Mouse (Mus musculus) c-Kit-positive CD71-negative TER-119-negative erythroid progenitor cells, embryonic 14.5 days (primary cell): Measurements from ENCODE around the gene Hist1h2ah.
A peak's percentile ranks its signal among the peaks of the same experiment; 100 is the strongest.
"Not testable (repeated sequence)": the region's sequence is repeated elsewhere in the genome, so short reads cannot be mapped to it uniquely, and the experiment has no call there.

Experiments used
- DNase-seq: peaks from one replicate; pipeline ENCODE4 v3.0.0-alpha.2; 2013; ENCODE audit warnings: low read depth

The Hist1h2ah gene

DNA sequence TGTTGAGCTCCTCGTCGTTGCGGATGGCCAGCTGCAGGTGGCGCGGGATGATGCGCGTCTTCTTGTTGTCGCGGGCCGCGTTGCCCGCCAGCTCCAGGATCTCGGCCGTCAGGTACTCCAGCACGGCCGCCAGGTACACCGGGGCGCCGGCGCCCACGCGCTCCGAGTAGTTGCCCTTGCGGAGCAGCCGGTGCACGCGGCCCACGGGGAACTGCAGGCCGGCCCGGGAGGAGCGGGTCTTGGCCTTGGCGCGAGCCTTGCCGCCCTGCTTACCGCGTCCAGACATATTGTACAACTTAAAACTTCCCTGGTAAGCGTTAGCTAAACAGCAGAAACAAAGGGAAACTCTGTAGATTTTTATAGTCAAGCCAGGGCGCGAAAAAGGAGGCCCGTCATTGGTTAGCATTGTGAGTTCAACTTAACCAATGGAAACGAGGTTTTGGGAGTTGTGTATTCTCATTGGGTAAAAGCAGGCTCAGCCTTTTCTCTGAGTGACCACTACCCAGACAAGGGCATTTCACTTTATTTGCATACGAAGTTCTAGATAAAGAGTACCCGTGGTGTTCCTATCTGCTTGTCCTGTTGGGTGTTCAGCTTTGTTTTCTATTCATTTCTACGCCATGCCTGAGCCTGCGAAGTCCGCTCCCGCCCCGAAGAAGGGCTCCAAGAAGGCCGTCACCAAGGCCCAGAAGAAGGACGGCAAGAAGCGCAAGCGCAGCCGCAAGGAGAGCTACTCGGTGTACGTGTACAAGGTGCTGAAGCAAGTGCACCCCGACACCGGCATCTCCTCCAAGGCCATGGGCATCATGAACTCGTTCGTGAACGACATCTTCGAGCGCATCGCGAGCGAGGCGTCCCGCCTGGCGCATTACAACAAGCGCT is at the start of gene Hist1h2ah, which contains the start of gene Hist1h2bk:
Gene Hist1h2ah, minus strand, starts transcription at position 302 of the 882 bp plus-strand sequence.
Gene Hist1h2bk, plus strand, starts transcription at position 604 of the 882 bp plus-strand sequence.
- DNase-seq = peak; percentile 92

DNA sequence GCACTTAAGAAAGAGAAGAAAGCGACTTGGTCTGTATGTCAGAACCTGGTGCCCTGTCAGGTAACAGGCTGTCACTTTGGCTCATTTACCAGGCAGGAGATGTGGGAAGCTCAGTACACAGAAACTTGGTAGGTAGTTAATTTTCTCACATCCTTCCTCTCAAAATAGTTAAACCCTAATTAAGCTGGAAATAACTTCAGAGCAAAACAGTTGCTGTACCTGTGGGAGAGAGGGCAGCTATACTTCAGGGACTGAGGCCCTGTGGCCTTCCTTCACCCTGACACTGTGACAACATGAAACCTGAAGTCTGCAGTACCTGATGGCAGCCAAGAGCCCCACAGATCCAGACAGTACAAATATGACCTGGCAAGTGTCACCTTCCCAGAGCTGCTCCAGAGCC is 48.8 kb upstream of the Hist1h2ah start, which contains the start of gene Vmn1r188:
Gene Vmn1r188, plus strand, starts transcription at position 301 of the 400 bp plus-strand sequence.
- not testable (repeated sequence) for DNase-seq

DNA sequence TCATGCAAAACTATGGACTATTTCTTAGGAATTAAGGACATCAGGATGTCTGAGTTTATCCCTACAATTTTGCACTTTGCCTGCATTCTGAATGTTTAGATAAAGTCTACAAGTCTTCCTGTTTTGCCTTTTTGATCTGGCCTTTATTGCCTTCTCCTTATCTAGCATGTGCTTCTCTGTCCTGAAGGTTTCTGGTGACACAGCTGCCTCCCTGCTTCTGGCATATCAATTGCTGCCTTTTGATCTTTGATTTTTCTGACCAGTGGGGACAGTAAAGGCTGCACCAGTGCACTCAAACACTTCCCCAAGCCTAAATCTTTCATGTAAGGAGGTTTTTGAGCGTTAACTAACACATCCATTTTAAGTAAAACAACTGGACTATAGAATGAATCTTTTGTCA is 28.1 kb upstream of the Hist1h2ah start:
- no peak for DNase-seq

DNA sequence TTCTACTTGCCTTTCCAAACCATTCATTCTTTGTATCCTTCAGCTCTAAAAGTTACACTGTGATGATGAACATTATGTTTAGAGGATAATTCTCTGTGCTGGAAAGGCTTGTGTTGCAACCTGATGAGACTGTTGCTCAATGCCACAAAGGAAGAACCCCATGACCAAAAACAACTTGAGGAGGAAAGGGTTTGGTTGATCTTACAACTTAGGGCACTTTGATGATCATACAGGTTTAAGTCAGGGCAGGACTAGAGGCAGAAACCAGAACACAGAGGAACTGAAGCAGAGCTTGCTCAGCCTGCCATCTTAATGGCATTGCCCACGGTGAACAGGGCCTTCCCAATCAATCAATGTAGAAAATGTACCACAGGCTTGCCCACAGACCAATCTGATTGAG is 26.1 kb upstream of the Hist1h2ah start:
- DNase-seq = no peak

DNA sequence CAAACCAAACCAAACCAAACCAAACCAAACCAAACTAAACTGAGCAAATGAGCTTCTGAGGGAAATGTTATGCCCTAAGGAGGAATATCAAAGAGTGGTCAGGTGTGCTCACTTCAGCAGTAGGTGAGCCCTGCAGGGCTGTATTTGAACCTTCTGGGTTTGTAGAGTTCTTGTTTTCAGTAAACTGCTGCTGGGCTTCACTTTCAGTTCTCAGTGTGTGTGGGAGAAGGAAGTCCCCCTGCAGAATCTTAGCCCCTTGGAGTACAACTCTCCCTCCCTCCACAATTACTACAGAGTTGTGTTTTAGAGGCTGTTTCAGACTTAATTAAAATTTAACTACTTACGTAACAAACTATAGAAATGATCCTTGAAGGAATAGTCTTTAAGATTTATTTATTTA is 18.4 kb upstream of the Hist1h2ah start:
- no peak for DNase-seq

DNA sequence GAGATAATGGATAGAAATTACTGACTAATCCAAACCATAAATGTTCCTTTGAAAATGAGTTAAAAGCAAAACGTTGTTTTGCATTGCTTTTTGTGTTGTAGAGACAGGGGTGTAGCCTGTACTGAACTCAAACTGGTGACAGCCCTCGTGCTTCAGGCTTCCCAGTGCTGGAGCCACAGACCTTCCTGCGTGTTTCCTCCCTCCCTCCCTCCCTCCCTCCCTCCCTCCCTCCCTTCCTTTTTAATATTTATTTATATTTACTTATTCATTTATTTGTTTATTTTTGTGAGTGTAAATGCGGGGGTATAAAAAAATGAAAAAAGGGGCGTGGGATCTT is 16.1 kb upstream of the Hist1h2ah start:
- no peak for DNase-seq

DNA sequence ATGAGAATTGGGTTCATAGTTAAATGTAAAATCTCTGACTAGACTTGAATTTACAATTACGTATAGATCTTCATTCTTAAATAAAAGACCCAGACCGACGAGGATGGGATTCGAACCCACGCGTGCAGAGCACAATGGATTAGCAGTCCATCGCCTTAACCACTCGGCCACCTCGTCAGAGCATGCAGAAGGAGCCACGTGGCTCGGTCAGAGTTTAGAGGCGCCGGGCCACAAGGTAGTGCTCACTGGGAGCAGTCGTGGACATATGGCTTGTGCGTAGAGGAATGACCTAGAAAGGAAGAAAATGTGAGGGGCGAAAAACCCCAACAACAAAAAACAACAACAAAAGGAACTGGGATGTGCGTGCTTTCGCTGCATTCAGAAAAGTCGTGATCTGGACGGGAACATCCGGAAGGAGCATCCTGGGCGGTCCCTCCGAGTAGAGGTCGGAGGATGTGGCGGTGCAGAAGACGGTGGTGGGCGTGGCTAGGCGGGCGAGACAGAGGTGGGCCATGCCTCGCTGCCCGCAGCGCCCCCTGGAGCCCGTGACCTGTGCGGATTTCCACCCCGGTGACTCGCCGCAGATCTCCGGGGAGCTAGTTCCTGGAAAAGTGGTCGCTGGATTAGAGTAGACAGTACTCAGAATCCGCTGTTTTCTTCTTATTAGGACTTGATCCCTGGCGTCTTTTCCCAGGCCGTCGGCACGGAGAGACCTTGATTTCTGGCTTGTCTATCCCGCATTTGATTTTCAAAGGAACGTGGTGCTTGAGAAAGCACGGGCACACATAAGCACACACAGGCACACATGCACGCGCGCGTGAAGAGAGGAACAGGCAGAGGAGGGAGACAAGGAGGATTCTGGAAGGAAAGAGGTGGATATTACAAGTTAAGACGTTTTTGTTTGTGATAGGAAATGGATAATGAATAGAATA is 15.5 kb upstream of the Hist1h2ah start:
- peak; percentile 92 for DNase-seq

DNA sequence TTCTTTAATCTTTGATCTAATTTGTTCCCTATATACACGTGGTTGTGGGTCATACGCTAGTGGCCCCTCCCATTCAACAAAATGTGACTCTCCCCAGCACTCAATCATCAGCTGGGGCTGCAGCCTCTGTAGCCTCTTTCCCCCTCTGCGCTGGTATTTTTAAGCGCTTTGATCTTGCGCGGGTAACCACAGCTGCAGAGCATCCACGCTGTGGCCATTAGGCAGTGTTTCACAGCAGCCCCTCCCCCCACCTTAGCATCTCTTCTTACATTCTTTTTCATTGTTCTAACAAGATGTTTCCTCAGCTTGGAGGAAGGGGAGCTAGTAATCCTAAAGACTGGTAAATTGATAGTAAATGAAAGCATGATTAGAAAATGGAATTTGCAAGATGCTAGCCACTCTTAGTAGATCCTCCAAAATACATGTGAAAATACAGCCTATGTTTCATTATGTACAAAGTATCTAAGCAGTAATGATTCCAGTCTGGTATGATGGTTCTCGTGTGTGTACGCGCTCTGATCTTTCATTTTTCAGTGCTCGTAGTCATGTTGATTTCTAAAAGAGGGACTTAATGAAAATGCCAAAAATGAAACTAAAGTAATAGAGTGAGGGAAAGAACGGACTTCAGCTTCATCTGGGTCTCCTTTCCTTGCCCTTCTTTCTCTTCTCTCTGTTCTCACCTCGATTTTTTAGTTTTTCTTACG is 14.5 kb upstream of the Hist1h2ah start:
- no peak for DNase-seq

DNA sequence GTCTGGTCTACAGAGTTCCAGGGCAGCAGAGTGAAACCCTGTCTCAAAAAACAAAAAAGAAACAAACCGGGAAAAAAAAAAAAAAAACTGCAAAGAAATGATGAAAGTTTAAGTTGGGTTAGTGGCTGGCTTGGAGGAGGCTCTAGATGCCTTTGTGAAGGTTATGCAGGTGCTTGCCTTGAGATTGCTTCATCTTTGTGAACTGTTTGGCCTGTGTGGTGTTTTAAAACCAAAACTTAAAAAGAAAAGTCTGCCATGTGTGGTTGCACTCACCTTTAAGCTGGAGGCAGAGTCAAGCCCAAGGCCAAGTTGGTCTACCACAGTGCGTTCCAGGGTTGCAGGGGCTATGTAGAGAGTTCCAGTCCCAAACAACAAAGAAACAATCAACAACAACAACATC is 13.7 kb upstream of the Hist1h2ah start:
- no peak for DNase-seq

DNA sequence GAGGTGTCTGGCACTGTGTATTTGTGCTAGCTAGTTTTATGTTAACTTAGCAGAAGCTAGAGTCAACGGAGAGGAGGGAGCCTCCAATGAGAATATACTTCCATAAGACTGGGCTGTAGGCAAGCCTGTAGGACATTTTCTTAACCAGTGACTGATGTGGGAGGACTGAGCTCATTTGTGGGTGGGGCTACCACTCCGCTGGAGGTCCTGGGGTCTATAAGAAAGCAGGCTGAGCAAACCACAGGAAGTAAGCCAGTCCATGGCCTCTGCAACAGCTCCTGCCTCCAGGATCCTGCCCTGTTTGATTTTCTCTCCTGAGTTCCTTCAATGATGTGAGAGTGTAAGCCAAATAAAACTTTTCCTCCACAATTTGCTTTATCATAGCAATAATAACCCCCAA is 9.9 kb upstream of the Hist1h2ah start:
- no peak for DNase-seq

DNA sequence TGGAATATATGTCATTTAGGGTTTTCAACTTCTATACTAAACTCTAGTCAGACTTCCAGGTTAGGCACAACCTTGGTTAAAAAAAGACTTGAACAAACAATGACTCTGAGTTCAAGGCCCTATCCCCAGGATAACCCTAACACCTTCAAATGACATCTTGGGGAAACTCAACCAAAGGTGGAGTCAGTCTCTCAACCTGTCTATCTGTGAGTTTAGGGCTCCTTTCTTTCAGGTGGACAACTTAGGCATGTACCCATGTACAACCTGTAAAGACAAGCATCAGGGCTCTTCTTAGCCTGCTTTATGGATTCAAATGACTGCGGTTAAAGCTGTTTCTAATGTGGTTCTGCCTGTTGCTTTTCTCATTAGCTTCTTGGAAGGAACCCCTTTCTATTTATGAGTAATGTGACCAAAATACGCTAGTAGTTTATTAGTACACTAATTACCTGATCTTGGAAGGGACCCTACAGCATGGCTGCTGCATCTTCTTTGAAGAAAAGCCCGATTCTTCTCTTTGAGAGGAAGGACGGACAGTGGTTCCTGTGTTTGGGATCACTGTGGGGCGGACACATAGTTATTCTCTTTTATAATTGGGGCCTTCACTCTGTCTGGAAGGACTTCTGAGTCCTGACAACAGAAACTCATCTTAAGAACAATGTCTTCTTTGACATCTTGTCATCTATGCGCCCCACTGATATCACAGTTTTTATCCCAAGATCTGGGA is 9.2 kb upstream of the Hist1h2ah start:
- DNase-seq = no peak

DNA sequence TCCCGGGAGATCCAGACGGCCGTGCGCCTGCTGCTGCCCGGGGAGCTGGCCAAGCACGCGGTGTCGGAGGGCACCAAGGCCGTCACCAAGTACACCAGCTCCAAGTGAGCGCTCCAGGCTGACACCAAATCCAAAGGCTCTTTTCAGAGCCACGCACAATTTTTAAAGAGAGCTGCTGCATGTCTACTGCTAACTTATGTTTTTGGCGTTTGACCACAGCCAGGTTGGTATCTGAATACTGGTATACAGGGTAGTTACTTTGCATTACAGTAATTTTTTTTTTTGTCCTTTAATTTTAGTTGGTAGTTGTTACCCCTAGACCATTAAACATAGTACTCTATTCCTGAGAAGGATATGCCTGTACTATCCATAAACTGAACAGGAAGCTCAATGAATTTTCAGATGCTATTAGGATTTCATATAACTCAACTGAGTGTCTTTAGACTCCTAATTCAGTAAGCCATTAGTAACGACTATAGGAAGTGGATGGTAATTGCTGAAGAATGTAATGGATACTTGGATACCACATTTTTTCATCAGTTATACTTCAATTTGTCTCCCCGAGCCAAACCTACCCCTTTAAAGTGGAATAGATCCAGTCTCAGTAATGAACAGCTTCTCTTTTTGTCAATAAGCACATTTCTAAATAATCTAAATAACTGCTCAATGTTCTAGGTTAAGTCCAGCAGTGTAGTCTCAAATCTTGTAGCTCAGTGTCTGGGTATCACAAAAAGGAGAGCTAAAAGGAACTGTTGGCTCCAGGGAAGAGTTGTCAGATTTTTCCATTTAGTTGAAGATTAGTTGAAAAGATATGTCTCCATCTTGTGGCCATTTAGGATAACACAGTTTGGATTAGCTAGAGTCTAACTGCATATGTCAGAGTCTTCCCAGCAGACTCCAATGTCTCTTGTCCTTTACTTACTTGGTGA is 8.4 kb upstream of the Hist1h2ah start:
- DNase-seq = peak; percentile 57

DNA sequence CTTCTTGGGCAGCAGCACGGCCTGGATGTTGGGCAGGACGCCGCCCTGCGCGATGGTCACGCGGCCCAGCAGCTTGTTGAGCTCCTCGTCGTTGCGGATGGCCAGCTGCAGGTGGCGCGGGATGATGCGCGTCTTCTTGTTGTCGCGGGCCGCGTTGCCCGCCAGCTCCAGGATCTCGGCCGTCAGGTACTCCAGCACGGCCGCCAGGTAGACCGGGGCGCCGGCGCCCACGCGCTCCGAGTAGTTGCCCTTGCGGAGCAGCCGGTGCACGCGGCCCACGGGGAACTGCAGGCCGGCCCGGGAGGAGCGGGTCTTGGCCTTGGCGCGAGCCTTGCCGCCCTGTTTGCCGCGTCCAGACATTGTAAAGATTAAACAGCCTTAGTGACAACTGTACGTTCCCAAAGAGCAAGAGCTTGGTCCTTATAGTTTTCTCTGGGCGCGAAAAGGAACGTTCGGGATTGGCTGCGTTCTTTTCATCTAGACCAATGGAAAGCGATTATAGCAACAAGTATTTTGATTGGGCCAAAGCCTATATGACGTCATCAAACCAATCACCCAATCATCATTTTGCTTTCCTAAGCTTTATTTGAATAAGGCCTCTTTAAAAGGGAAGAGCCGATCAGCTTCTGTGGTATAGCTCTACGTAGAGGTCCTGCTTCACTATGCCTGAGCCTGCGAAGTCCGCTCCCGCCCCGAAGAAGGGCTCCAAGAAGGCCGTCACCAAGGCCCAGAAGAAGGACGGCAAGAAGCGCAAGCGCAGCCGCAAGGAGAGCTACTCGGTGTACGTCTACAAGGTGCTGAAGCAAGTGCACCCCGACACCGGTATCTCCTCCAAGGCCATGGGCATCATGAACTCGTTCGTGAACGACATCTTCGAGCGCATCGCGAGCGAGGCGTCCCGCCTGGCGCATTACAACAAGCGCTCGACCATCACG is 7.5 kb upstream of the Hist1h2ah start, which contains the start of the genes Hist1h2ag and Hist1h2bj:
Gene Hist1h2ag, minus strand, starts transcription at position 377 of the 935 bp plus-strand sequence.
Gene Hist1h2bj, plus strand, starts transcription at position 647 of the 935 bp plus-strand sequence.
- DNase-seq = peak; percentile 96

DNA sequence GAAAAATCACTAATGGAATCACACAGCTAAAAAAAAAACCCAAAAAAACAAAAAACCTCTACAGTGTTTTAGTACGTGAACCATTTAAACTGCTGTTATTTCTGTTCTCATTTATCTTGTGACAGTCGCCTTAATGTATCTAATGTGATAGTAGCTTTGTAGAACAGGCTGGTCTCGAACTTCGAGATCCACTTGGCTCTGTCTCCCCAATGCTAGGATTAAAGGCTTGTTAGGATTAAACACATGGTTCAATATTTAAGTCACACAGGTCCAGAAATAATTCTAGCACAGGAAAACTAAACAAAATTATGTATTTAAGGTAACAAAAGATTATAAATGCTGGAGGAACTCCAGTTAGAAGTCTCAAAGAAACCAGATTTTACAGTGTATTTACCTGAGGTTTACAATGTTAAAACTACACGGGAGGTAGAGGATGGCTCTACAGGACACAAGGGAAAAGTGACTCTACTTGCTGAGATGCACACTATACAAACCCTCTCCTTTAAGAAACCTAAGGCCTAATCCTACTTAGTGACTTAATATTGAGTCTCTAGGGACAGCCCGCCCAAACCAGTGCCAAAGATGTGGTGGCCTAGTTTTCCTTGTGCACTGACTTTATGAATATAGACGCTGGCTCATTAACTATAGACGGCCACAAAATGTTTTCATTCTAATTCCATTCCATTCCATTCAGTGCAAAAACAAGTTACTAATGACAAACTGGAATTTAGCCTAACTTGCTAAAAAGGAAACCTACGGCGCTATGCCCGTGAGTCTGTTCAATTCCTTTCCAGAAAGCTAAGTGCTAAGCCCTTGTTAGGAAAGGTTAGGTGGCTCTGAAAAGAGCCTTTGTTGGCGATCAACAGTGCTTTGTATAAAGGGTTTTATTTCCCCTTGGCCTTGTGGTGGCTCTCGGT is 6.5 kb upstream of the Hist1h2ah start:
- no peak for DNase-seq

DNA sequence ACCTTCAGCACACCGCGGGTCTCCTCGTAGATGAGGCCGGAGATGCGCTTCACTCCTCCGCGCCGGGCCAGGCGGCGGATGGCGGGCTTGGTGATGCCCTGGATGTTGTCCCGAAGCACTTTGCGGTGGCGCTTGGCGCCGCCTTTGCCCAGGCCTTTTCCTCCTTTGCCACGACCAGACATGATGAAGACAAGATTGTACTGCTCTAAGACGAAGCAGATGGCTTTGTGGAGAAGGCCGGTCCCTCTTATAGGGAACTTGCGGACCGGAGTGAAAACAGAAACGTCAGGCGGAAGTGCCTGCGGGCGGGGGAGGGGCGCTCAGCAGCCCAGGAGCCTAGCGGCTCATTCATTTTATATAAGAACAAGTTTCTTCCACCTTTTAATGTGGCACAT is 5.8 kb upstream of the Hist1h2ah start, which contains the start of gene Hist1h4i:
Gene Hist1h4i, minus strand, starts transcription at position 221 of the 395 bp plus-strand sequence.
- peak; percentile 95 for DNase-seq

DNA sequence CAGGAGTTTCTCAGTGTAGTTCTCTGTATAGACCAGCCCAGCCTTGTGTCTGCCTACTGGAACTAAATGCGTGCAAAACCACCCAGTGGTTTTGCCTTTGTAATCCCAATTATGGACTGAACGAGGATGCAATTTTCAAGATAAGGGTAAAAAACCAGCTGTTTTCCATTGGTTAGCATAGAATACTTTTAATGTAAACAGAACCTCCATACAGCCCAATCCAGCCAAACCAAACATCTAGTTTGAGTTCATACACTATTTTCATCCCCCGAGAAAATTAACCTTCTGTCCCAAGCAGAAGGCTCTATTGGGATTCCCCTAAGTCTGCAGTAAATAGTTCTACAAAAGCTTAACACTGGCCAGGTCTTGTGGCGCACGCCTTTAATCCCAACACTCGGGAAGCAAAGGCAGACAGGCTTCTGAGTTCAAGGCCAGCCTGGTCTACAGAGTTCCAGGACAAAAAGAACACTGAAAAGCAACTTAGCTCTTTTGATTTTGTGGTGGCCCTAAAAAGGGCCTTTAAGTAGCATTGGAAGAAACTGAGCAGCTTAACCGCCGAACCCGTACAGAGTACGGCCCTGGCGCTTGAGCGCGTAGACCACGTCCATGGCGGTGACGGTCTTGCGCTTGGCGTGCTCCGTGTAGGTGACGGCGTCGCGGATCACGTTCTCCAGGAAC is 5.2 kb upstream of the Hist1h2ah start:
- DNase-seq = peak; percentile 58

DNA sequence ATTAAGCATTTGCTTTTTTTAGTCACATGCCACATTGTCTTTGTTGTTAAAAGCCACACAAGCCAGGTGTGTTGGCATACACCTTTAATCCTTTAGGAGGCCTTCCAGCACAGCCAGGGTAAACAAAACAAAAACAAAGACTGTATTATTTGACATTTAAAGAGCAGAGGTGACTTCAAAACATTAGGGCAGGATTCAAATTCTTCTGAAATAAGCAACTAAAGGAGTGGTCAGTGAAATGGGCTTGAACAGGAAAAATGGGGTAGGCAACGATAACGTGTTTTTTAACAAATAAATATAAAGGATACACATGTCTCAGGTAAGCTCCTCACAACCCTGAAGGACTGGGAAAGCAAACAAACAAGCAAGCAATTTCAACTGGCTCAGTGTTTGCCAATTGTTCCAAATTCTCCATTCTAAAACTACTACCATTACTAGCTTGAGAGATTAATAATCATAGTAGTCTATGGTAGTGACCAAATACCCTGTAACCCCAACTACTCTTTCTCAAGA is 4.6 kb upstream of the Hist1h2ah start:
- DNase-seq = no peak
